Mouse (Mus musculus): Measurements from ENCODE around the gene Srm.

DNA sequence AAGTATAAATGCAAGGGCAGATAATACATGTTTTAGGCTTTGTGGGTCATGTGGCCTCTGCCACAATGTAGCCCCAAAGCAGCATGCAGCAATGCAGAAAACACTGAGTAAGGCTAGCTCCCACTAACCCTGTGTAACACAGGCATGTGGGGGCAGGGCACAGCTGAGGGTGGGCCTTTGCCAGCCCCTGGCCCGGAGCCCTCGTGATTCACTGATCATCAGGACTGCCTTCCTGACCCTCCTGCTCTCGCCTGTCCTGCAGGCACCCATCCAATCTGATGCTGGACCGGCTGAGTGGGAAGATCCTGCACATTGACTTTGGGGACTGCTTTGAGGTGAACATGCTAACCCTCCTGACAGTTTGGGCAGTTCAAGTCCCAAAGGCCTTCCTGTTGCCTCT, 42.2 kb upstream of the Srm start:
- TF ChIP-seq CTCF (conservative IDR thresholded peaks at IDR 0.05; ENCODE audit: insufficient read depth, insufficient read length, low read depth, low read length) (no peak), POLR2A (IDR thresholded peaks at IDR 0.05; ENCODE audit: low read depth, low read length) (no peak)
